Mouse (Mus musculus): ENCODE results near the gene Akr1c12. TPM values are rescaled to one million over a fixed set of nuclear protein-coding genes. Genes with fewer than 3 reads are reported as not detected.

Gene Akr1c12
- polyA plus RNA-seq, 1 experiment from 2014 or later = 0.25 TPM

DNA sequence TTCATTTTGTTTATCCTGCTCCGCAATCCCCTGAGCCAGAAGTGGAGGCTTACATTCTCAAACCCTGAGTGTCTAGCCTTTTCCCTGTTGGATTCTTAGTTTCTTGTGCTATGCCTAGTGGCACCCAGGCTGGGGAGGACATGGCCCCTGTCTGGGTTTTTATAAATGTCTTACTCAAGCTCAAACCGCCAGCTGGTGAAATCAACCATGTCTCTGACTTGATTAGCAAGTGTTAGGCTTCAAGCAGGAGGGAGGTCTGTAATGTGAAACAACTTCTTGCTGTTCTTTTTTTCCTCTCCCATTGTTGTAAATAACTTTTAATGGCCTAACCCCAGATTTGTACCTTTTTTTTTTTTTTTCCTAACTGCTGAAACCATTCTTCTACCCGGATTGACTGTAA, 29.9 kb downstream of the Akr1c12 start:
- Histone ChIP-seq H3K9me3 (replicated peaks) (no peaks in the 10 kb centered on the region), H3K27me3 (ENCODE audit: low read depth, poor library complexity, severe bottlenecking) (no peaks in the 10 kb centered on the region), H3K4me1 (peaks cover 5% of the 10 kb centered on the region; the same call in 1 of the 2 replicates), H3K27ac (replicated peaks) (no peak overlapping the region), H3K36me3 (no peaks in the 10 kb centered on the region), H3K4me3 (no peak overlapping the region)
- no peak for DNase-seq (ENCODE audit: low spot score)
- WGBS = 54% methylated on average over 3 of the region's 3 CpGs

DNA sequence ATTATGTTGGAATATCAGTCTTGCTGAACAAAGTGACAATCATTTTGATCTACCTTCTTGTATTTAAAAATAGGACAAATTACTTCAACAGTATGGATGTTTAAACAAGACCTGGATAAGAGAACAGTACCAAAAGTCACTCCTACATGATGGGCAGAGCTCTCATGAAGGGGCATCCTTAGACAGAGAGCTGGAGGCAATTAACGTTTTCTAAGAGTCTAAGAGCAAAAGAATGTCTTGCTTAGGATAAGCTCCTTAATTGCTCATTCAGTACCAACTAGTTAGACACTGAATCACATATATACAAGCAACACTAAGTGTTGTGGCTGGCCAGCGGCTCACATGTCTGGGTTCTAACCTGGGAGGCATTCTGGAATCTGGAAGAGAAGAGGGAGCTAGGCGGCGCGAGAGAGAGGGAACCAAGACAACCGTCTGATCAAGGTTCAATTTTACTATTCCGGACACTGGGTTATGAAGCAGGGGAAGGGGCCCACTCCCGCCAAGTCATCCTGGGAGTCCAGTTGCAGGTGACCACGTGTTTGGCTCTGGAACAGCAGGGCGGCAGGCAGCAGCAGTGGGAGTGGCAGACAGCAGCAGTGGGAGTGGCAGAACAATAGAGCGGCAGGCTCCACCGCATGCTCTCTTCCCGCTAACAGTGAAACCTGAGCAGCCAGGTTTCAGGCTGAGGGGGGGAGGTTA, 34.2 kb downstream of the Akr1c12 start:
- peaks cover 5% of the 10 kb centered on the region; the same call in 1 of the 2 replicates for H3K4me1 ChIP-seq
- peak overlapping the region; percentile 67 for H3K27ac ChIP-seq (replicated peaks)
- no peaks in the 10 kb centered on the region for H3K9me3 ChIP-seq (replicated peaks)
- 4% methylated on average over 13 of the region's 13 CpGs for WGBS
- no peaks in the 10 kb centered on the region for H3K27me3 ChIP-seq (ENCODE audit: low read depth, poor library complexity, severe bottlenecking)
- H3K36me3 ChIP-seq = no peaks in the 10 kb centered on the region
- peak overlapping the region; percentile 46 for H3K4me3 ChIP-seq
- DNase-seq (ENCODE audit: low spot score) = peak; percentile 67

DNA sequence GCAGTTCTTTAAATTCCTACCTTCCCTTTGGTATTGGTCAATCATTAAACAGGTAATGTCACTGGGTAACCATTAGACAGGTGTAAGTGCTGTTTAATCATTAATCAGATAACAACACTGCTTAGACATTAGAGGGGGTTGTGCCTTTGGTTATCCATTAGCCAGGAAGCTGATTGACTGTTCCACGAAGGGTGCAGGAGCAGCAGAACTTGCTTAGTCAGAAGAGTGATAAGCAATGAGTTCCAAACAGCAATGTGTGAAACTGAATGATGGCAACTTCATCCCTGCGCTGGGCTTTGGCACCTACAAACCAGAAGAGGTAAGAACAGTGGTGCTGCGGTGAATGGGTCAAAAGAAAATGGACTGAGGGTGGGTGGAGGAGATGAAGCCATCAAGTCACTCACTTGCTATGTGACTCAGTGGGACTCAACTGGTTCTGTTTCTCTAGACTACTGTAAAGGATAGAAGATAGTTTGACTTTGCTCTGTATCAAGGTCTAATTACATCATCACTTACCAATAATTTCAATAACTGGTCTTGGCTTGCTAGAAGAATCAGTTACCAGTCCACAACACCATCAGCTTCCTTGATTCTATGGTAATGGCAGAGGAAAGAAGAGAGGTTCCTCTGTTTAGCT, 45.6 kb downstream of the Akr1c12 start:
- Histone ChIP-seq H3K27ac (replicated peaks) (no peak overlapping the region), H3K4me1 (no peaks in the 10 kb centered on the region), H3K36me3 (no peaks in the 10 kb centered on the region), H3K4me3 (no peak overlapping the region), H3K9me3 (replicated peaks) (no peaks in the 10 kb centered on the region), H3K27me3 (ENCODE audit: low read depth, poor library complexity, severe bottlenecking) (no peaks in the 10 kb centered on the region)
- 88% methylated on average over 3 of the region's 3 CpGs for WGBS
- DNase-seq (ENCODE audit: low spot score) = no peak

DNA sequence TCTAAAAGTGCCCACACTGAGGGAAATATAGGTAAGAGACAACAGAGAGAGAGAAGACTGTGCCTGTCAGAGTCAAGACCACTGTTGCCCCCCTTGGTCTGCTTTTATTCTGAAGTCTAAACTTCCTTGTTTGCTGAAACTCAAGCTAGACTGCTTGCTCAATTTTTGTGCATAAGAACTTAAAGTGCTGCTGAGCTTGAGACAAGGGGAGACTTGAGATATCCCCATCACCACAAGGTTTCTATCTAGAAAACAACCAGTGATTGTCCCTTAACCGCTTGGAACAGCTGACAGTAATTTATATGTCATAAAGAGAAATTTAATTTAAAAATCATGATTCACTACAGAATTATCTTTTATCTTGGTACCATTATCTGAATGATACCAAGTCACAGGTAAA, 46.1 kb downstream of the Akr1c12 start:
- Histone ChIP-seq H3K27ac (replicated peaks) (no peak overlapping the region), H3K36me3 (no peaks in the 10 kb centered on the region), H3K4me1 (no peaks in the 10 kb centered on the region), H3K4me3 (no peak overlapping the region), H3K9me3 (replicated peaks) (no peaks in the 10 kb centered on the region), H3K27me3 (ENCODE audit: low read depth, poor library complexity, severe bottlenecking) (no peaks in the 10 kb centered on the region)
- no peak for DNase-seq (ENCODE audit: low spot score)
- 75% methylated on average over 1 of the region's 1 CpGs for WGBS

DNA sequence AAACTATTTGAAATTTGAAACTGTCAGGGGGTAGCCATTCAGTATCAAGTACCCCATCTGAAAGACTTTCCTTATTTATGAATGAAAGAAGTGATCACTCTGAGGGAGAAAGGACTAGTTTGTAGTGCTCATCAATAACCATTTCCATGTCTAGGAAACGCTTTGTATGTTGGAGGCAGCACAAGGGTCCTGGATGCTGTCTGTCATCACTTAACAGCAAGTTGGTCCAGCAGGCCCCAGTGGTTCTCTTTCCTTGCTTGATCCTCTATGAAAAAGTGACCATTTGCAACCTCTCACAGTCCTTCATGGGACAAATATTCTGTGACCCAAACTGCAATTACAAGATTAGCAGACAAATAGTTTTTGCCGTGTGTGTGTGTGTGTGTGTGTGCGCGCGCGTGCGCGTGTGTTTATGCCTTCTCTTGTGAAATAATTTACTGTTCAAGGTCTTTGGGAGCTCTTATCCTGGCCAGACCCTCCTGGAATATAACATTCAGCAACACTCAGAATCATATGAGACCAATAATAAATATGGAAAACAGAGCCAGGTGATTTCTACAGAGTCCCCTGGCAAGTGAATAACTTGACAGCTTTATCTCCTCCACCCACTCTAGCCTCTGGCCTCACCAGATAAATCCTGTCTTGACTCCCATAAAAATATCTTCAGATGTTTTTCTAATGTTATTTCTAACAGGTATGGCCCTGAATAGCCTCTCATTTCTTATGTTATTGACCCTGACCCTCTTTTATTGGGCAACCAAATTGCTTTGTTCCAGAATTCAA, 48.2 kb downstream of the Akr1c12 start:
- no peaks in the 10 kb centered on the region for H3K4me1 ChIP-seq
- H3K27me3 ChIP-seq (ENCODE audit: low read depth, poor library complexity, severe bottlenecking) = no peaks in the 10 kb centered on the region
- no peak overlapping the region for H3K4me3 ChIP-seq
- H3K9me3 ChIP-seq (replicated peaks) = no peaks in the 10 kb centered on the region
- no peaks in the 10 kb centered on the region for H3K36me3 ChIP-seq
- no peak for DNase-seq (ENCODE audit: low spot score)
- H3K27ac ChIP-seq (replicated peaks) = no peak overlapping the region
- 91% methylated on average over 8 of the region's 8 CpGs for WGBS

DNA sequence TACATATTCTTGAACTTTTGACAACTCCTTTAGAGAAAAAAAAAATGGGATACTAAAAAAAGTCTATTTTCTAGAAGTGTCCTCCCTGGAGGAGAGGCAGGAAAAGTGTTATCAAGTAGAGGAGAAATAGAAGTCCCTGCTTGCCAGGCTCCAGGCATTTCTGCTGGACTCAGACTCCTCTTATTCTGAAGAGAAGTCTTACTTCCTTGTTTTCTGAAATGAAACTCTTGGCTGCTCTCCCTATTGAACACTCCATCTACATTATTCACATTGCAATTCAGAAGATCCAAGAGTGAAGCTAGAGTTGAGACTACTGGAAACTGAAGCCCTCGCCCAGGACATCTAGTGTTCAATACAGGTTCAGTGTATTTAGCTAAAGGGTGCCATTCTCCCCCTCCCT, 50.8 kb downstream of the Akr1c12 start, which contains the start of gene Akr1c19:
Akr1c19 (plus strand) TSS at position 260 of the 400 bp plus-strand sequence.
- Histone ChIP-seq H3K27ac (replicated peaks) (no peak within 1 kb of the TSS), H3K36me3 (no peaks in the 10 kb centered on the region), H3K27me3 (ENCODE audit: low read depth, poor library complexity, severe bottlenecking) (no peaks in the 10 kb centered on the region), H3K9me3 (replicated peaks) (no peaks in the 10 kb centered on the region), H3K4me1 (no peaks in the 10 kb centered on the region), H3K4me3 (no peak within 1 kb of the TSS)
- 70% methylated on average over 1 of the region's 1 CpGs for WGBS
- no peak for DNase-seq (ENCODE audit: low spot score)

Other genes with a start within 250 kb of the Akr1c12 start
- gene Akr1c14, start 230.4 kb downstream of the Akr1c12 start, polyA plus RNA-seq (2016; fragmentation: Nextera tagmentation; extraction: Ambion mirVana) = 0.15 and 0.33 TPM in 2 replicates
- not detected in 2 replicates for gene Akr1c18, start 128.8 kb downstream of the Akr1c12 start, polyA plus RNA-seq (2016; fragmentation: Nextera tagmentation; extraction: Ambion mirVana)
- gene Akr1c13, start 88.3 kb downstream of the Akr1c12 start, polyA plus RNA-seq (2016; fragmentation: Nextera tagmentation; extraction: Ambion mirVana) = 0.45 and 0.60 TPM in 2 replicates
- gene Akr1c19, start 50.7 kb downstream of the Akr1c12 start, polyA plus RNA-seq (2016; fragmentation: Nextera tagmentation; extraction: Ambion mirVana) = 0.31 and 0.54 TPM in 2 replicates
- not detected in 2 replicates for gene Akr1c6, start 154.9 kb upstream of the Akr1c12 start, polyA plus RNA-seq (2016; fragmentation: Nextera tagmentation; extraction: Ambion mirVana)
- not detected in 2 replicates for gene Akr1c20, start 243.9 kb upstream of the Akr1c12 start, polyA plus RNA-seq (2016; fragmentation: Nextera tagmentation; extraction: Ambion mirVana)

All from midbrain, embryonic 10.5 days (tissue).